Mouse (Mus musculus) adrenal gland (tissue): Measurements from ENCODE around the gene Ceacam11.
"Not testable (repeated sequence)": the region's sequence is repeated elsewhere in the genome, so short reads cannot be mapped to it uniquely, and the experiment has no call there.

Experiments
- intact Hi-C: fragments of 180-260 bp; cut with DNase I; formaldehyde crosslinking; loops from one replicate; pipeline ENCODE4 v1.15.1; 2025
- long read RNA-seq, 2 experiments: library from polyadenylated mRNA; unstranded; transcript quantifications; one replicate each; pipeline ENCODE4 v2.0.0; 2020; ENCODE audit warnings: borderline replicate concordance in 1 of 2; ENCODE audit not compliant: insufficient replicate concordance in 1 of 2
- microRNA-seq, 2 experiments: library from miRNA; unstranded; fragments of <30 nt; microRNA quantifications; one replicate each; pipeline ENCODE4; 2019

The Ceacam11 gene
- long read RNA-seq, experiment 1 = 0 reads
- long read RNA-seq, experiment 2 = 0 reads

- intact Hi-C loops = no loop called here
Measured at GRCm38 (mm10) chr7:17971824-17972223, at the start of gene Ceacam11. TSS of gene Ceacam11 (plus strand) at chr7:17972124.

DNA sequence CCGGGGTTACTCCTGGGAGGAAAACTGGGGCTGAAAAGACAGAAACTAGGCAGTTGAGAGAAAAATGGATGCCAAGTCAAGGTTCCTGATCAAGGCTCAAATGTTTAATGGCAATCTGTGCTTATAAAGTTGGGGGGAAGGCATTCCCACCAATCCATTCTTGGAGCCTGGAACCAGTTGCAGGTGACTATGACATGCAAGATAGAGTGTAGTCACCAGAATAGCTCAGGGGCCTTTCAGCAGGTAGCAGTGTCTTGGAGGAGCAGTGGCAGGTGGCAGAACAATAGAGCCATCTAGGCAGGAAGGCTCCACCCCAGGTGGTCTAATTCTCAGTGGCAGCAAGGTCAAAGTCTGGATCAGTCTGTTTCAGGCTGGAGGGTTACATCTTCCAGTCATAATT is 29.2 kb downstream of the Ceacam11 start:
- intact Hi-C loops = not testable (repeated sequence)

DNA sequence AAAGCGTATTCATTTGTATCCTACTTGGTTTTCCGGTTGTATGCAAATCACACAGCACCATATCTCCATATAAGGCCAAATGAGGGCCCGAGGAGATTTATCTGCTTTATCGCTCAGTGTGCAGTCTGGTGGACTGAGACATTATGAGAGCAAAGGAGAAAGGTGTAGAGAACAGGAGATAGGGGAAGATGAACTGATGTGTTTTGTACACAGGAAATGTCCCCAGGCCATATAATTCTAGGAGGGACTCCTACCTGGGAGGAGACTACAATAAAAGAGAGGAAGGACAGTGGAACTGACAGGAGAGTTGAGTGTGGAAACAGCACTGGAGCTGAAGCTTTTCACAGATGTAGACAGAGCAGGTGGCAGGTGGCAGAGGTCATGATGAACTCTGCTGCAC is 37.7 kb downstream of the Ceacam11 start, which contains the start of gene Ceacam13:
Gene Ceacam13, plus strand, starts transcription at position 301 of the 400 bp plus-strand sequence.
- intact Hi-C loops = no loop called here

Small RNAs within 50 kb of the gene (microRNA-seq; reads per million reads assigned to microRNA genes)
- 0 reads per million in 2 experiments for gene Gm22414
